Mouse (Mus musculus): ENCODE data around the gene Gm49369.
"Not testable (repeated sequence)": the region's sequence is repeated elsewhere in the genome, so short reads cannot be mapped to it uniquely, and the experiment has no call there.

Gene Gm49369

DNA sequence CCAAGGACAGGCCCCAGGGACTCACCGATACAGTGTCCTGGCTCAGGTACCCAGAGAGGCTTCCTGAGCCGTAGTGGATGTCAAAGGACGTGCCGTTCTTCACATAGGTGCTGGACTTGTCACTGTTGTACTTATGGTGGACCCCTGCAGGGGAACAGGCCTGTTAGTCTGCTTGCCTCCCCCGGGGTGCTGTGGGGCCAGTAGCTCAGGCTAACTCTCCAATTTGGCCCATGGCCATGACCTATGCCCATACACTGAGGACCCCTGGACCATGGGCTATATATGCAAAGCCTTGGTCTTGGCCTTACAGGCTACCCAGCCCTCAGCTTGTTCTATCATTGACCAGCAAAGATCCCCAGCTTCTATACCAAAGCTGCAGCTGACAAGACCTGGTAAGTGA is at the start of gene Gm49369:
TSS of gene Gm49369 (minus strand) at position 101 of the 400 bp plus-strand sequence.
- DNase-seq (ENCODE audit: low read depth): no peak

DNA sequence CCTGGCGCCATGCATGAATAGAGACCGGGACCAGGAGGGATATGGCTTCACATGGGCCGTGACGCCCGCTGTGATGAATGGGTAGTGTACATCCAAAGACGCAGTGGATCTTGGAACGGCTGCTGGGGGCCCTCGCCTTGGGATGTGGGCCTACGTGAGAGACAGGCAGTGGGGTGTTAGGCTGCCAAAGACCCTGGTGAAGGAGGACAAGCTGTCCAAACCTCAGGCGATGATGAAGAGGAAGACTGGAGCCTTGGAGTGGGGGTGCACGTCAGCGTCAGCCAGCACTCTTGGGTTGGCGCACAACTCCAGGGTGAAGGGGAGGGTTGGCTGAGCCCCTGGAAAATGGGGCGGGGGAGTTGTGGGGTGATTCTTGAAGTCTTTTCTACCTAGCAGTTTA is 48.6 kb upstream of the Gm49369 start:
- no peak for DNase-seq (ENCODE audit: low read depth)

DNA sequence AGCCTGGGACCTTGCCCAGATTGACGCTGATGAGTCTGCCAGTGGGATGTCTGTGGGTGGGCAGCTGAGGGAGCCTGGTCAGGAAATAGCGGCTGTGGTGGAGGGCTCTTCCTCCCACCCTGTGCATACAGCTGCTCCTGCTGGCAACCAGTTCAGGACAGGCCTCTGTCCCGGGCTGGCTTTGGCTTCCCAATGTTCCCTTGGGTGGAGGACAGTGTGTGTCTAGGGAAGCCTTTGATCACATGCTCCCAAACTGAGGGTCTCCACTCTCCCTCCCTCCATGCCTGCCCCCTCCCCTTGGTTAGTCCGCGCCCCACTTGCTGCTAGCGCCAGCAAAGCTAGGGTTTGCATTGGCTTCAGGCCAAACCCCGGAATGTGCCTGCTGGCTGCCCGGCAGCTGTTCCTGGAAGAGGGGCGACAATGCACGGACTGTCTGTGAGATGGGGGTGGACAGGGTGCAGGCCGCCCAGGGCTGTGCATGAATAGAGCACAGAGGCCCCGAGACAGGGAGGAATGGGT is 47.8 kb upstream of the Gm49369 start:
- DNase-seq (ENCODE audit: low read depth): no peak

DNA sequence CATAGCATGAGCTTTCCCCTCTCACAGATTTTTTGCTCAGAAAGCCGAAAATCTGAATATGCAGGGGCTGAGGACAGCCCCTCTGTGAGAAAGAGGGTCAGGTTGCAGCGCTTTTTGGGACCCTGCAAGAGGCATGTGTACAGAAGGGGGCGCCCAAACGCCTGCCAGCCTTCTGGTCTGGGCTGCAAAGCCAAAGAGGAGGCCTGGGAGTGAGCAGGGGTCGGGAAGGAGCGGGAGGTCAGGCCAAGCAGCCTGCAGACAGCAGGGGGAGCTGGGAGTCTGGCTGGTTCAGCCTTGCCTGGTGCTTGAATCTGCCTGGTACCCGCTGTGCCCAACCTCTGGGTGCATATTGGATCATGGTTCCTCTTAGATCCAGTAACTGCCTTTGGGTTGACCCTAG is 45.7 kb upstream of the Gm49369 start:
- DNase-seq (ENCODE audit: low read depth): peak; percentile 27

DNA sequence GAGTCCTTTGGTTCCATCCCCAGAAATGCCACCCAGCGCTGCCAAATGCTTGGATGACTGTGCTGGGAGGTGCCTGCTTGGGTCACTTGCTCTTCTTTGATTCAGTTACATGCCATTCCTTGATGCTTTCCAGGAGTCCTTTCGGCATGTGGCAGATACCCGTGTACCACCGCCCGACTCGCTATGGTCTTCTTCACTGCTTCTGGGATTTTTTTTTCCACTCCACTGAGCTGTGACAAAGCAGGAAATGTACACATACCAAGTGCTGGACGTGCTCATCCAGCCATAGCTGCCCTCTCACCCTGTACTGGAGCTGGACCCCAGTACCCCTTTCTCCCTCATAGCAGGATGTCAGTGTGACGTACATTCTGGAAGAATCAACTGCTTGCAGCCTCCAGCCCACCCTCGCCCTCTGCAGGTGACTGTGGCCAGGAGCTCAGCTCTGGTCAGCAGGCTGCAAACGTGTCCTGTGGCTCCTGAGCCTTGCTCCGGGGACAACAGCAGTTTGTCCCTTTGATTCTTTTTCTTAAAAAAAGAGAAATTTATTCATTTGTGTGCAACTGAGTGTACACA is 43.3 kb upstream of the Gm49369 start:
- no peak for DNase-seq (ENCODE audit: low read depth)

DNA sequence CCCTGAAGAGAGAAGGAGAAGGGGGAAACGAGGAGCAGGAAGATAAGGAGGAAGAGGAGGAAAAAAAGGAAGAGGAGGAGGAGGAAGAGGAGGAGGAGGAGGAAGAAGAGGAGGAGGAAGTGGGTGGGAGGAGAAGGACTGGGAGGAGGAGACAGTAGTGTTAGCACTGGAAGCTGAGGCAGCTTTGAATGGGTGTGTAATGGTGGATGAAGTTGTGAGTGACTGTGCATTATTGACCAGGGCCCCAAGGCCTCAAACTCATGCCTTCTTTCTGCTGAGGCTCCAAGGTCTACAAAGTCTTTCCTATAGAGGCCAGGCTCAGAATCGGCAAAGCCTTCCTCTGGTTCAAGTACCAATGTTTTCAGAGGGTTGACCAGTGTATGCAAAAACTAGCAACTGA is 39.4 kb upstream of the Gm49369 start:
- no peak for DNase-seq (ENCODE audit: low read depth)

DNA sequence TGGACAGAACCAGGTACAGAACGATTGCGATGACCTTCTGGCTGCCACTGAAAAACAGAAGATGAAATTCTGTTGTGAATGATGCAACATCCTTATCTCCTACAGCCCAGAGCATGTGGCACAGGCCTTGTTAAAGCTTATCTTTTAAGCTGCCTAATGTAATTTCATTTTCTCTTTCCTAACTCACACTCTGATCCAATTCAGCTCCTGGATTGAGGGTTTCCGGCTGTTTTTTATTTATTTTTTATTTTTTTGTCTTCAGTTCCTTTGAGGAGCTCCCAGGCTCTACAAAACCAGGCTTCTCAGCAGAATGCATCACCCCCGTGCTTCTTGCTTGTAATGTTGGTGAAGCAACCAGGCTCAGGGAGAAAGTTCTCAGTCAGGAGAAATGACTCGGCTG is 37.4 kb upstream of the Gm49369 start:
- DNase-seq (ENCODE audit: low read depth): no peak

DNA sequence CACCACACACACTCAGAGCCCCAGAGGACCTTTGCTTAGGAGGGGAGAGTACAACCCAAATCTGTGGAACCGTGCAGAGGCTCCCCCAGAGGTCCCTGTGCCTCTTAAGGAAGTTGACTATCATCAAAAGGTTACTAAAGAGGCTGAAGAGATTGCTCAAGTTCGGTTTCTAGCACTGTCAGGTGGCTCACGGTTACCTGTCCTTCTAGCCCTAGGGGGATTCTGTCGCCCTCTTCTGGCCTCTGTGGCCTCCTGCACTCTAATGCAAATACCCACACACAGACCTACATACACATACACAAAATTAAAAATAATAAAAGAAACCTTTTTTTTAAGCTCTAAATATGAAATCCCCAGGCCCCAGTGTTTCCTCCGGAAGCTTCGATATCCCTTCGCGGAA is 36.2 kb upstream of the Gm49369 start:
- no peak for DNase-seq (ENCODE audit: low read depth)

DNA sequence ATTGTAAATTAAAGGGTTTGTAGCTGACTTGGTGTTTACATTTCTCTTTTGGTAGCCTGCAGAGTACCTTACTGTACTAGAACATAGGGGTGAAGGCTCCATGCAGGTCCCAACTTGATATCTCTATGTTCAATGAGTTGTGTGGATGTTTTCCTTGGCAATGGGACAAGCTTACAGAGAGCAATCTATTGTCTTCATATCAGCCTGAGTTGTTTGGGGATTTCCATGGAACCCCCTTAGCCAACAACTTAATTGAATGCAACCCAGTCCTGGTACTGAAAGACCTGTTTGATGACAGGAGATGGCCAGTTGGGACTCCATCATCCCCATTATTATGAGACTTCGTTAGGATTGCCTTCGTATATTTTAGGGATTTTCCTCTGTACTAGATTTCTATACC is 35.6 kb upstream of the Gm49369 start:
- DNase-seq (ENCODE audit: low read depth): no peak

DNA sequence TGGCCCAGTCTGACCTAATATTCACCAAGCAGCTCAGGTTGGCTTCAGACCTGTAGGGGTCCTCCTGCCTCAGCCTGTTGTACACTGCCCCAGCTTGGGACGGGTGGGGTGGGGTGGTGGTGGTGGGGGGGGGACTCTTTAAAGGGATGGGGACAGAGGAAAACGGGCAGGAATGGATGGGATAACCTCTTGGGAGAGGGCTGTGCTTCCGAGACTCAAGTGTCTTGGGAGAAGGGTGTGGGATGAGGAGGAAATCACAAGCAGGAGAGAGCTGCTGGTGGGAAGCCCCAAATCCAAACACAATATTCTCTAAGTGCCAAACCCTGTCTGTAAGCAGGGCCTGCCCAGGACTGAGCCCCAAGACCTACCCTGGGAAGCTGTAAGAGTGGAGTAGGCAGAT is 33.8 kb upstream of the Gm49369 start:
- no peak for DNase-seq (ENCODE audit: low read depth)

DNA sequence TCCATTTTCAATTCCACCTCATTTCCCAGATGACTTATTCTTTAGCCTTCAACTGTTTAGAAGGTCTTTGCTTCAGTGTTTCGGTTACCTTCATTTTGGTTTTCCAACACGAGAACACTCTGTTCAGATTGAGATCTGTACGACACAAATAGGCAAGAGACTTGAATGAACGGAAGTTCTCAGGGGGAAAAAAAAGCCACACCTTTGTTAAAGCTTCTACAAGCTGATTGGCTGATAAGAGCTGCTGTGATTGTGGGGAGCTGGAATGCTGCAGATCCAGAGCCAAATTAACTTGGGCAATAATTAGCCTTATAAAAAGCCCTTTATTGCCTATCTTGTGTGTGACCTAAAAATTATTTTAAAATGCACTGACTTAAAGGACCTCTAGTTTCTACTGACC is 32.8 kb upstream of the Gm49369 start:
- DNase-seq (ENCODE audit: low read depth): no peak

DNA sequence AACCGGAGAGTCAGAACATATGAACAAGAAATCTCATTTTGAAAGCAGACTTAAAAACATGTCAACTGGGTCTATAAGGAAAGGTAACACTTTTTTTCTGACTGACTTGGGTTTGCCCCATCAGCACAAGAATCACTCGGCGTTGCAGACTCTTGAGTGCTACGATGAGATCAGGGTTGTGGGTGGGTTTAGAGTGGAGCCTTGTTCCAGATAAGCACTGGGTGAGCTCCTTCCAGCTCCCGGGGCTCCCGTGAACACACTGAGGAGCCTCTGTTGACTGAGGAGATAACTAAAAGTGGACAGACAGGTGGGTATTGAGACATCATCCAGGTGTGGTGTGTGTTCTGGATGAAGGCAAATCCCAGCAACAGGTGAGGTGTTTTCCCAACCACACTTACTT is 30.8 kb upstream of the Gm49369 start:
- no peak for DNase-seq (ENCODE audit: low read depth)

DNA sequence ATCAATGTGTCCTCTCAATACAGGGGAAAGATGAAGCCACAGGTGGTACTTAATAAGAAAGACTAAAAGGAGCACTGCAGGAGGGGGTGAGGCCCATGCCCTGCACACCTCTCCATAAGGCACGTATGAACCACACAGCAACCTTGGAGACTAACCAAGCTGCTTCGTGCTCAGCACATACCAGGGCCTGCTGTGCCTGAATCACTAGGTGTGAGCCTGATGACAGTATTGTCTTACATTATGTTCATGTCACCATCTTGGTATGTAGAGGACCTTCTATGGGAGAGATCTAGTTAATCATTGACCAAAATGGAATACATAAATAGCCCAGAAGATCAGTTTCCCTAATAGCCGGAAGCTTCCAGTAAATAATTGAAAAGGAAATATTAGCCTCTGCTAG is 27.1 kb upstream of the Gm49369 start:
- no peak for DNase-seq (ENCODE audit: low read depth)

DNA sequence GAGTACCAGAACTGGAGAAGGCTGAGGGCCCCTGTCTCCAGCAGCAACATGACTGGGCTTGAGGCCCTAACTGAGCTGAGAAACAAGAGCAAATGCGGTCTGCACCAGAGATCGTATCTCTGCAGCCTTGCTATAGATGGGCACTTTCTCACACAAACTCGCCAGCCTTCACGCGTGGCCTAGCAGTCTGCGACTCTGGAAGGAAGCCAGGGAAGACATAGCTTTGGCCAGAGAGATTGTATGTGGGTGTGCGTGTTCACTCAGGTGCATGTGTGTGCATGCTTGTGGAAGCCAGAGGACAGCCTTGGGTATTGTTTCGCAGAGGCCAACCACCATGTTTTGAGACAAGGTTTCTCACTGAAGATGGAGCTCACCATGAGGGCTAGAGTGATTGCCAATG is 26.2 kb upstream of the Gm49369 start:
- DNase-seq (ENCODE audit: low read depth): no peak

DNA sequence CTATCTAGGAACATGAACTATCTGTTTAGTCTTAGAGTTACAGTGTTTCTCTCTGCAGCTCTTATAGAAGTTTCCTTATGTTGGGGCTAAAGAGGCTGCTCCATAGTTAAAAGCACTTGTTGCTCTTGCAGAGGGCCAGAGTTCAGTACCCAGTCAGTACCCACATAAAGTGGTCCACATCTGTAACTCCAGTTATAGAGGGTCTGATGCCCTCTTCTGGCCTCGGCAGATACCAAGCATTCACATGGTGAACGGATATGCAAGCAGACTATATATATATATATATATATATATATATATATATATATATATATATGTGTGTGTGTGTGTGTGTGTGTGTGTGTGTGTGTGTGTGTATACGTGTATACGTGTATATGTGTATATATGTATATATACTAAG is 25.5 kb upstream of the Gm49369 start:
- DNase-seq (ENCODE audit: low read depth): no peak

DNA sequence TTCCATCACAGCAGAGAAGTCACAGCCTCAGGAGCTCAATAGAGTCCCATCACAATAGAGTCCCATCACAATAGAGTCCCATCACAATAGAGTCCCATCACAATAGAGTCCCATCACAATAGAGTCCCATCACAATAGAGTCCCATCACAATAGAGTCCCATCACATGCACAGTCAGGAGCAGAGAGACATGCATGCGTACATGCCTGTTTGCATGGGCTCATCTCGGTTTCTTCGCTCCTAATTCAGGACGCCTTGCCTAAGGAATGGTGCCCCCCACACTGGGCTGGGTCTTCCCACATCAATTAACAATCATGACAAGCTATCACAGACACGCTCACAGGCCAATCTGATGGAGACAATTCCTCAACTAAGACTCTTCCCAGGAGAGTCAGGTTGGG is 22.7 kb upstream of the Gm49369 start:
- DNase-seq (ENCODE audit: low read depth): not testable (repeated sequence)

DNA sequence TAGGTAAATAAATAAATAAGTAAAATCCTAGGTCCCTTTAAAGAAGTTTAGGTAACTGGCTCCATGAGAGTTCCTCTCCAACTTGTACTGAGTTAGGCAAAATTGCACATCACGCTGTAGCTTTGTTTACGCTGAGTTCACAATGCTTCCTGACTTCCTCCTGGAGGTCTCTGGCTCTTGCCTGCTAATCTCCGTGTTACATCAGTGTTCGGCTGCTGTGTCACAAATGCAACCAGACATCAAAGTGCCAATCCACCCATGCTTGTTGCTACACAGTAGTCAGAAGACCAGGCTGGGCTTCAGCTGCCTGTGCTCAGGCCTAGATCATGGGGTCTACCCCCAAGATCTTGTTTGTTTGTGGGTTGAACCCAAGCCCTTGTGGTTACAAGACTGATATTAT is 21.1 kb upstream of the Gm49369 start:
- no peak for DNase-seq (ENCODE audit: low read depth)

DNA sequence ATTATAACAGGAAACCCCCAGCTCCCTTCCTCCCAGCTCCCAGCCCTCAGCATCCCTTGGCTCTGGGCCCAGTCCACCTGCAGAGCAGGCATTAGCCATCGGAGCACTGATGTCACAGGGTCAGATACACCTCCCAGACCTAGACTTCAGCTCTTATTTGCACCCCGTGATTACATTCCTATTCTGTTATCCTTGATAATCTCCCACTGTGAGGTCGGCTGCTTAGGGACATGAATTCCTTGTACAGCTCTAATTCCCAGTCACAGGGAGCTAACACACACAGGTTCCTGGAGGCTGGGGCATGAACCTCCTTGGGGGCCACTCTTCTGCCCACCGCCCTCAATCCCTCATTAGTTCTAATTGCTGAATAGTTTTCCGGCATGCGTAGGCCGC is 18.3 kb upstream of the Gm49369 start:
- DNase-seq (ENCODE audit: low read depth): no peak

DNA sequence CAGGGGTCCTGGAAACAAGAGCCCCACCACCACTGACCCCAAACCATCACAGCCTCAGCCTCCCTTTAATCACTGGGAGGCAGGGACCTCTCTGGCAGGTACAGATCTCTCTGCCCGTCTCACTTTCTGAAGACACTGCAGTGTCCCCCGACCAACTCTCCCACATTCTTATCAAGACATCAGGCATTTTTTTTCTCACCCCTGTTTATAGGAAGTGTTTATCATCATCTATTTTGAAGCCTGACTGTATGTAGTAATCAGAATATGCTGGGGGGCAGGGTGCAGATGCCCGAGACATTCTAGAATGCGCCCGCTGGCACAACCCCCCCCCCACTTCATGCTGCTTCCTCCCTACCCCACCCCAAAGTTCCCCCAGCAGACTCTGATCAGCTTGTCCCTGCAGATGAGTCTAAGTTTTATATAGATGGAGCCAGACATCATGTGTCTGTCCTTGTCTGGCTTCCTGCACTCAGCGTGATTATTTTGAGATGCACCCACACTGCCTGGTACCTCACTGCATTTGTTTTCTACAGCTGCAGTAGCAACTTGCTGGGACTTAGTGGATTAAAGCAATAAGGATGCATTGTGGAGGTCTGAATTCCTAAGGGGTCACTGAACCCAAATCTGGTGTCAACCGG is 17.8 kb upstream of the Gm49369 start:
- DNase-seq (ENCODE audit: low read depth): no peak

DNA sequence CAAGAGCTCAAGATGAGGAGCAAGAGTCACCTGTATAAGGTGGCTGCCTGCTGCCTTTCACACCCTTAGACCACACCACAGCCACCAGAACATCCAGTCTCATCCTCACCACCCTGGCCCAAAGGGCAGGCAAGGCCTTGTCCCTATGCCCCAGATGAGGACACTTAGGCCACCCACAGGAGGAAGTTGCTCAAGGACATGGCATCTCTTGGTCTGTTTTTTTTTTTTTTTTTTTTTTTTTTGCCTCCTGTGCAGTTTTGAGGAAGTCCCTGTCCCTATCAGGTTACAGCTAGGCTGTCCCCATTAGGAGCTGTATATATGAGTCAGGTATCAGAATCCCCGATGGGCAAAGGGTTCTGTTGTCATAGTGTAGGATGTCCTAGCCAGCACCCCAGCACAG is 16.8 kb upstream of the Gm49369 start:
- no peak for DNase-seq (ENCODE audit: low read depth)

DNA sequence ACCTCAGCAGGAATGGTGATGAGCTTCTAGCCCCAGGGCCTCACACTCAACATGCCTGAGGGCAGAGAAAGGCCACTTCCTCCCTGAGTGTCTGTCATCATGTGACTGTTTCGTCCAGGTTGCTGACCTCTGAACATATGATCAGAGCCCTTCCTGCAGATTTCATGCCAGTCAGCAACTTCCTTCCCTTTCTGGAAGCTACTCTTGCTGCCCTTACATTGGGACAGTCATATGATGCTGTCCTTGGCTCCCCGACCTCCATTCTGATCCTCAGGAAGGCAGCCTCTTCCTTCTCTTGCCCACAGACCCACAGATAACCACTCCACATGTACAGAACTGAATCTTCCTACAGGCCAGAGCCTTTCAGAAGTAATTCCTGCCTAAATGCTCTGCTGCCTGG is 15.6 kb upstream of the Gm49369 start:
- no peak for DNase-seq (ENCODE audit: low read depth)

DNA sequence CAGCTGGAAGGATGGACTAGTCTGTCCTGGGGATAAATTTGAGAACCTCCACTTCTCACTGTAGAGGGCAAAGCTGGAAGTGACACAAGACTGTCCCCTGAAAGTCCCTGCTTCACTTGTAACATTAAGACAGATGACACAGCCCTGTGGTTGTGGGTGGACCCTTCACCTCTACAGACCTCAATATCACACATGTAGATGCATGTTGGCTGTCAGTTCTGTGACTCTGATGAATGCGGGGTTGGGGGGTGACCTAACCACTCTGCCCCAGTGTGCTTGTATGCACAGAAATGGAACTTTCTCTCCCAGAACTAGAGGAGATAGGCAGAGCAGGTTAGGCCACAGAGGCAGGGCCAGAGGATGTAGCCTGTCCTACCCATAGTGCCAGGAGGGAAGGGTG is 14.1 kb upstream of the Gm49369 start:
- no peak for DNase-seq (ENCODE audit: low read depth)

DNA sequence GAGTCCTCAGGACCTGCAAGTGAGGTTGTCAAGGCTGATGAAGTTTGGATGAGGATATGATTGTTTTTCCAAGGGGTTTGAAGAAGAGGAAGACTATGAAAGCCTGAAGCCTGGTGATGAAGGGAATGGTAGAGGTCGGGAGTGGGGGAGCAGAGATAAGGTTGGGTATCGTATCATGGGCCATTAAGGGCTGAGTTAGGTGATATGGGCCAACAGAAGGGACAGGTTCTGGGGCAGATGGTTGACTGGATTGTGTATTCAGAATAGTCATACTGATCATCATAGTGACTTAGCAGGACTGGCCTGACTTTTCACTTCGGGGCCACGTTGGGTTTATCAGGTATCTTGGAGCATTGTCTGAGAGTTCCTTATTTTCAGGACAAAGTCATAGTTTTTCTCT is 13.0 kb upstream of the Gm49369 start:
- DNase-seq (ENCODE audit: low read depth): no peak

Data from induced T-regulatory cell, adult 2 months (primary cell).